Mouse (Mus musculus): ENCODE data around the gene Zpbp2. TPM values are rescaled to one million over a fixed set of nuclear protein-coding genes. Genes with fewer than 3 reads are reported as not detected.
A peak's percentile ranks its signal among the peaks of the same experiment; 100 is the strongest.

The Zpbp2 gene
- polyA plus RNA-seq, 1 experiment: 0.20 TPM

DNA sequence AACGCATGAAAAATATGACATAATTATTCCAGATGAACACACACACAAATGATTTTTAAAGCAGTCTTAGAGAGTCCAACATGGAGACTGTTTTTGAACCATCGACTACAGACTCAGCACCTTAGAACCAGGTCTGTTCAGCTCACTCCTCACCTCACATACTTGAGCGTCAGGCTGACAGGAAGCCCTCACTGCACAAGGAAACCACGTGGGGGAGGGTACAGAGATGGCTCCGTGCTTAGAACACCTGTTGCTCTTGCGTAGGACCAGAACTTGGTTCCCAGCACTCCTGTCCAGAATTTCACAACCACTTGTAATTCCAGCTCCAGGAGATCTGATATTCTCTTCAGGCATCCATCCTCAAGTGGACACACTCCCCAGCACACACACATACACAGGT, 44.1 kb downstream of the Zpbp2 start:
- no peak for DNase-seq
- Histone ChIP-seq H3K4me3 (replicated peaks; ENCODE audit: insufficient read depth, low read depth, low read length) (no peak overlapping the region), H3K27me3 (ENCODE audit: control insufficient read depth, insufficient read depth, low read length) (no peaks in the 10 kb centered on the region), H3K27ac (ENCODE audit: insufficient read depth, low read length) (no peak overlapping the region), H3K4me1 (ENCODE audit: control insufficient read depth, insufficient read depth, low read length) (peaks cover 6% of the 10 kb centered on the region; the same call in 1 of the 2 replicates)
- TF ChIP-seq CTCF (IDR thresholded peaks at IDR 0.05; ENCODE audit: borderline replicate concordance, insufficient read depth, low read depth, low read length) (no peak), POLR2A (IDR thresholded peaks at IDR 0.05; ENCODE audit: borderline replicate concordance, insufficient read depth, low read length) (no peak)
- WGBS: 78% methylated on average over 6 of the region's 6 CpGs

DNA sequence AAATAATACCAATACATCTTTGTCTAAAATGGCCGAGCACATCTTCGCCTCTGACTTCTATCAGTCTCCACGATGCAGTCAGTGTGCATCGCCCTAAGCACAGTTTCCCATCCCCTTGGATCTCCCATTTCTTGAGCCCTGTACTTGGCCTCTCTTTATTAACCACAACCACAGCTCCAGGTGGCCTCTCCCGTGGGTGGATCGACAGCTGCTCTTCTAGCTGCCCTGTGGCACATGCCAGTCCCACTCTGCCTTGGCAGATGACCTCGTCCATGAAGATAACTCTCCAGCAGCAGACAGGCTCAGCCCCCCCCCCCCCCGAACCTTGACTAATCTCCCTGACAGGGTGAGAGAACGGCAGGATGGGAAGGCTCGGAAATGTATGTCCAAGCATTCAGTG, 44.6 kb downstream of the Zpbp2 start:
- TF ChIP-seq CTCF (IDR thresholded peaks at IDR 0.05; ENCODE audit: borderline replicate concordance, insufficient read depth, low read depth, low read length): no peak
- no peak for TF ChIP-seq POLR2A (IDR thresholded peaks at IDR 0.05; ENCODE audit: borderline replicate concordance, insufficient read depth, low read length)
- H3K4me1 ChIP-seq (ENCODE audit: control insufficient read depth, insufficient read depth, low read length): peaks cover 6% of the 10 kb centered on the region; the same call in 1 of the 2 replicates
- no peak overlapping the region for H3K27ac ChIP-seq (ENCODE audit: insufficient read depth, low read length)
- H3K4me3 ChIP-seq (replicated peaks; ENCODE audit: insufficient read depth, low read depth, low read length): no peak overlapping the region
- WGBS: 51% methylated on average over 10 of the region's 10 CpGs
- no peaks in the 10 kb centered on the region for H3K27me3 ChIP-seq (ENCODE audit: control insufficient read depth, insufficient read depth, low read length)
- DNase-seq: no peak

DNA sequence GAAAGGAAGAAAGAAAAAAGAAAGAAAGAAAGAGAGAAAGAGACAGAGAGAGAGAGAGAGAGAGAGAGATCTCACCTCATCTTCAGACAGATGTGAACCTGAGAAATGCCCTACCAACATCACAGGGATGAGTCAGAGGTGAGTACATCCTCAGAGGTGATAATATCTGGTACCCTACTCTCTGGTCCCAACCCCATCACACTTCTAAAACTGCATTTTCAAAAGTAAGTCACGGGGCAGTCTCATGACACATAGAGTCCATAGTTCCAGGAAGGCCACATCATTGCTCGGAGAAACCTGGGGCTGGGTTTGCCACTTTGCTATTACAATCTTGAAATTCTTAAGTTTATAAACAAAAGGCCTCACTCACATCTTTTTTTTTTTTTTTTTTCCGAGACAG, 45.1 kb downstream of the Zpbp2 start:
- no peak overlapping the region for H3K27ac ChIP-seq (ENCODE audit: insufficient read depth, low read length)
- WGBS: 77% methylated on average over 3 of the region's 3 CpGs
- no peaks in the 10 kb centered on the region for H3K27me3 ChIP-seq (ENCODE audit: control insufficient read depth, insufficient read depth, low read length)
- no peak overlapping the region for H3K4me3 ChIP-seq (replicated peaks; ENCODE audit: insufficient read depth, low read depth, low read length)
- DNase-seq: no peak
- H3K4me1 ChIP-seq (ENCODE audit: control insufficient read depth, insufficient read depth, low read length): peaks cover 6% of the 10 kb centered on the region; the same call in 1 of the 2 replicates
- no peak for TF ChIP-seq POLR2A (IDR thresholded peaks at IDR 0.05; ENCODE audit: borderline replicate concordance, insufficient read depth, low read length)
- no peak for TF ChIP-seq CTCF (IDR thresholded peaks at IDR 0.05; ENCODE audit: borderline replicate concordance, insufficient read depth, low read depth, low read length)

DNA sequence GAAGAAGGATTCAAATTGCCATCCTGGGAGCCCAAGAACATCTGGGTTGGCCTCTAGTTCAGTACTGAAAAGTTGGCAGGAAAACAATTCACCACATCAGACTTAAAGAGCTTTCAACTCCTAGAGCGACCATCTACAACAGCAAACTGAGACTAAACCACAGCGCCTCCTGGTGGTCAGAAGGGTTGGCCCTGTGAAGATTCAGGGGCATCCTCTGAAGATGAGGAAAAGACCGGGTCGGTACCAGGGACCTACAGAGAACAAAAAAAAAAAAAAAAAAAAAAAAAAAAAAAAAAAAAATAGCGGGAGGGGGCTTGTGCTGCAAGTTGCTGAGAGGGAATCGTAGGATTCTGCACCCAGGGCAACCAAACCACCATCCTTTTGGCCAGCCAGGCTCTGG, 46.5 kb downstream of the Zpbp2 start:
- no peaks in the 10 kb centered on the region for H3K4me1 ChIP-seq (ENCODE audit: control insufficient read depth, insufficient read depth, low read length)
- TF ChIP-seq CTCF (IDR thresholded peaks at IDR 0.05; ENCODE audit: borderline replicate concordance, insufficient read depth, low read depth, low read length): peak; percentile 52; the same call in 1 of the 2 replicates
- TF ChIP-seq POLR2A (IDR thresholded peaks at IDR 0.05; ENCODE audit: borderline replicate concordance, insufficient read depth, low read length): no peak
- H3K4me3 ChIP-seq (replicated peaks; ENCODE audit: insufficient read depth, low read depth, low read length): no peak overlapping the region
- no peak for DNase-seq
- no peaks in the 10 kb centered on the region for H3K27me3 ChIP-seq (ENCODE audit: control insufficient read depth, insufficient read depth, low read length)
- 39% methylated on average over 6 of the region's 6 CpGs for WGBS
- no peak overlapping the region for H3K27ac ChIP-seq (ENCODE audit: insufficient read depth, low read length)

DNA sequence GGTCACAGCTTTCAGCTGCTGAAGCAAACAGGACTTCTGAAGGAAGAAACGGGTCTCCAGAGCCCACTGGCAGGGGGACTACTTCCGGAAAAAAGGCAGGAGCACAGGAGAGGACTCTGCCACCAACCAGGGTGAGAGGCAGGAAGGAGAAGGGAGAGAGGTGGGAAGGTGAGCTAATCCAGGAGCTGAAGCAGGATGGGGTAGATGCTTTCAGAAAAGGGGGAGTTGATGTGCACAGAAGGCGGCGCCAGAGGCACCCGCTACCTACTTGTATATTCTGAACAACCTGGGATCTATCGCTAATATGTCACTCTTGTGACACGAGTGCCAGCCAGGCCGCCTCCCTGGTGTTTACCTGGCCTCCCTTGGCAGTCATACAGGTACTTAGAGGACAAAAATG, 47.1 kb downstream of the Zpbp2 start, which contains the start of gene Lrrc3c:
Lrrc3c (plus strand) TSS at position 301 of the 400 bp plus-strand sequence.
- no peak for DNase-seq
- Histone ChIP-seq H3K4me3 (replicated peaks; ENCODE audit: insufficient read depth, low read depth, low read length) (peak within 1 kb of the TSS; percentile 58), H3K4me1 (ENCODE audit: control insufficient read depth, insufficient read depth, low read length) (no peaks in the 10 kb centered on the region), H3K27ac (ENCODE audit: insufficient read depth, low read length) (no peak within 1 kb of the TSS), H3K27me3 (ENCODE audit: control insufficient read depth, insufficient read depth, low read length) (no peaks in the 10 kb centered on the region)
- no peak for TF ChIP-seq CTCF (IDR thresholded peaks at IDR 0.05; ENCODE audit: borderline replicate concordance, insufficient read depth, low read depth, low read length)
- TF ChIP-seq POLR2A (IDR thresholded peaks at IDR 0.05; ENCODE audit: borderline replicate concordance, insufficient read depth, low read length): no peak
- 84% methylated on average over 8 of the region's 8 CpGs for WGBS

DNA sequence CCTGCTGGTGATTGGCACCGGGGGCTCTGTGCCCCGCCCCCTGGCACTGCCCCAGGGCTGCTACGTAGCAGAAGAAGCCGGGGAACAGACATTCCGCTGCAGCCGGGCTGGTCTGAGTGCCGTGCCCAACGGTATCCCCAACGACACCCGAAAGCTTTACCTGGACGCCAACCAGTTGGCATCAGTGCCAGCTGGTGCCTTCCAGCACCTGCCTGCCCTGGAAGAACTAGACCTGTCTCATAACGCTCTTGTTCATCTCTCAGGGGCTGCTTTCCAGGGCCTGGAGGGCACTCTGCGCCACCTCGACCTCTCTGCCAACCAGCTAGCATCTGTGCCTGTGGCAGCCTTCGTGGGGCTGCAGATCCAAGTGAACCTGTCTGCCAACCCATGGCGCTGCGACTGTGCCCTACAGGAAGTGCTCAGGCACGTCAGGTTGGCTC, 48.0 kb downstream of the Zpbp2 start:
- Histone ChIP-seq H3K27ac (ENCODE audit: insufficient read depth, low read length) (no peak overlapping the region), H3K27me3 (ENCODE audit: control insufficient read depth, insufficient read depth, low read length) (no peaks in the 10 kb centered on the region), H3K4me3 (replicated peaks; ENCODE audit: insufficient read depth, low read depth, low read length) (peak overlapping the region; percentile 58), H3K4me1 (ENCODE audit: control insufficient read depth, insufficient read depth, low read length) (no peaks in the 10 kb centered on the region)
- WGBS: 5% methylated on average over 18 of the region's 18 CpGs
- TF ChIP-seq CTCF (IDR thresholded peaks at IDR 0.05; ENCODE audit: borderline replicate concordance, insufficient read depth, low read depth, low read length): no peak
- DNase-seq: peak; percentile 68 to 71

DNA sequence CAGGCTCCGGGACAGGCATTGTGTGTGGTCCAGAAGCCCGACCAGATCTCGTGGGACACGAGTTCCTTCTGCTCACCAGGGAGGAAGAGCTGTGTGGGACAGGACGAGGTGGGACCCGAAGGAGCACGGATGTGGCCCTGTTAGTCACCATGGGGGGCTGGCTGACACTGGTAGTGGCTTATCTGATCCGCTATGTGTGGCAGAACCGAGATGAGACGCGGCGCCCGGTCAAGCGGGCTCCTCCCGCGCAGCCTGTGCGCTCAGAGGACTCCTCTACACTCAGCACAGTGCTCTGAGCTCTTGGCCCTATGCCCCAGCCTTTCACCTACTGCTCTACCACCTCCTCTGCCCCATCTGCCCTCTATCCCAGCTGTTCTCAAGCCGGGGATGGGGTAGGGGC, 48.4 kb downstream of the Zpbp2 start:
- no peak for DNase-seq
- Histone ChIP-seq H3K27ac (ENCODE audit: insufficient read depth, low read length) (no peak overlapping the region), H3K27me3 (ENCODE audit: control insufficient read depth, insufficient read depth, low read length) (no peaks in the 10 kb centered on the region), H3K4me3 (replicated peaks; ENCODE audit: insufficient read depth, low read depth, low read length) (peak overlapping the region; percentile 58), H3K4me1 (ENCODE audit: control insufficient read depth, insufficient read depth, low read length) (no peaks in the 10 kb centered on the region)
- WGBS: 2% methylated on average over 18 of the region's 18 CpGs
- TF ChIP-seq POLR2A (IDR thresholded peaks at IDR 0.05; ENCODE audit: borderline replicate concordance, insufficient read depth, low read length): no peak
- TF ChIP-seq CTCF (IDR thresholded peaks at IDR 0.05; ENCODE audit: borderline replicate concordance, insufficient read depth, low read depth, low read length): no peak

DNA sequence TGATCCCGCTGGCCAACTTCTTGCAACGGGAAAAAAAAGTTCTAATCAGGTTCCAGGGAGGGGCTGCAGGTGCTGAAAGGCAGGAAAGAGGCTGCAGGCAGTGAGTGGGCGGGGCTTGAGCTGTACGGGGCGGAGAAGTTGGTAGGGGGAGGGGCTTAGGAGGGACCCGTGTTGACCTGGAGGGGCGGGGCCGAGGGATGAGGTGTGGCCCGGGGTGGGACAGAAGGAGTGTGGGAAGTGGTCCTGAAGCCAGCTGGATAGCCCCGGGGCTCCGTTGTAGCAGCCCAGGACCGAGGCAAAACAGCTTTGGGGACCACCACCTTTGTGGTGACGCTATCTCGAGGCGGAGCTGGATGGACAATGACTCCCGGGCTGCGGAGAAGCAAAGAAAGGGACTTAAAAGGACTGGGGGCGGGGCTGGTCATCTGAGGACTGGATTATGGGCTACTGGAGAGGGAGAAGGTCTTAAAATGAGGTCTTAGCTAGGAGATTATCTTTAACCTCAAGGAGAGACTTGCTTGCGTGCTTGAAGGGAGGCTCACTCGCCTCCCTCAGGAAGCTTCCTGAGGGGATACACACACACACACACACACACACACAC, 51.3 kb downstream of the Zpbp2 start:
- H3K27me3 ChIP-seq (ENCODE audit: control insufficient read depth, insufficient read depth, low read length): no peaks in the 10 kb centered on the region
- no peak overlapping the region for H3K27ac ChIP-seq (ENCODE audit: insufficient read depth, low read length)
- no peak for DNase-seq
- TF ChIP-seq POLR2A (IDR thresholded peaks at IDR 0.05; ENCODE audit: borderline replicate concordance, insufficient read depth, low read length) (no peak), CTCF (IDR thresholded peaks at IDR 0.05; ENCODE audit: borderline replicate concordance, insufficient read depth, low read depth, low read length) (no peak)
- no peak overlapping the region for H3K4me3 ChIP-seq (replicated peaks; ENCODE audit: insufficient read depth, low read depth, low read length)
- H3K4me1 ChIP-seq (ENCODE audit: control insufficient read depth, insufficient read depth, low read length): no peaks in the 10 kb centered on the region
- 5% methylated on average over 20 of the region's 20 CpGs for WGBS
